Mouse (Mus musculus) hindbrain, embryonic 14.5 days (tissue): ENCODE results near the gene Tspan31. TPM values are rescaled to one million over a fixed set of nuclear protein-coding genes. Genes with fewer than 3 reads are reported as not detected.
"Not testable (repeated sequence)": the region's sequence is repeated elsewhere in the genome, so short reads cannot be mapped to it uniquely, and the experiment has no call there.

Experiments
- ATAC-seq: fragments of 200-750 bp; cut with Nextera tagmentation; 2 replicates; pipeline ENCODE4 v1.8.0; 2017; ENCODE audit warnings: moderate number of reproducible peaks, mild to moderate bottlenecking, moderate TSS enrichment, moderate library complexity; ENCODE audit not compliant: low FRiP score
- DNase-seq: peaks from one replicate; pipeline ENCODE4 v3.0.0-alpha.2; 2015; ENCODE audit warnings: low spot score
- H3K27ac ChIP-seq: fragments of 300-500 bp; sonication (generic); 2 replicates; pipeline ENCODE4 v1.5.1; 2014; ENCODE audit warnings: mild to moderate bottlenecking, moderate library complexity
- H3K27me3 ChIP-seq: fragments of 300-500 bp; sonication (generic); 2 replicates; pipeline ENCODE4 v1.6.1; 2014; ENCODE audit warnings: mild to moderate bottlenecking, low read length, mixed read lengths; ENCODE audit not compliant: control insufficient read depth, insufficient read depth
- H3K36me3 ChIP-seq: fragments of 300-500 bp; sonication (generic); replicated peaks from 2 replicates; pipeline ENCODE4 v1.6.1; 2014; ENCODE audit not compliant: control insufficient read depth, insufficient read depth
- H3K4me1 ChIP-seq: fragments of 300-500 bp; sonication (generic); replicated peaks from 2 replicates; pipeline ENCODE4 v1.6.1; 2014; ENCODE audit warnings: antibody characterized with exemption, low read length, mixed read lengths; ENCODE audit not compliant: control insufficient read depth, insufficient read depth
- H3K4me2 ChIP-seq: fragments of 300-500 bp; sonication (generic); replicated peaks from 2 replicates; pipeline ENCODE4 v1.6.1; 2014; ENCODE audit warnings: mild to moderate bottlenecking, moderate library complexity
- H3K4me3 ChIP-seq: fragments of 300-500 bp; sonication (generic); replicated peaks from 2 replicates; pipeline ENCODE4 v1.5.1; 2014; ENCODE audit warnings: mild to moderate bottlenecking, low read length
- H3K9ac ChIP-seq: fragments of 300-500 bp; sonication (generic); 2 replicates; pipeline ENCODE4 v1.6.1; 2014
- H3K9me3 ChIP-seq: fragments of 300-500 bp; sonication (generic); 2 replicates; pipeline ENCODE4 v1.6.1; 2016; ENCODE audit warnings: low read length; ENCODE audit not compliant: control insufficient read depth
- WGBS: fragments of 180-500 bp; shearing (Covaris S2); extraction: QIAGEN DNeasy Blood & Tissue Kit; methylation state at CpG from one replicate; pipeline ENCODE4 v1.1.7; 2014; 5-methylcytosine and 5-hydroxymethylcytosine counted together
- polyA plus RNA-seq: library from polyadenylated mRNA; unstranded; fragments of >200 nt; fragmentation: Nextera tagmentation; extraction: Ambion mirVana; gene quantifications from 2 replicates; pipeline ENCODE4 v1.2.1, GENCODE M21; 2014

Gene Tspan31
- polyA plus RNA-seq, 1 experiment from 2014 or later = 83.3 TPM

- H3K4me3 ChIP-seq = peak overlapping the region; percentile 57
- peak overlapping the region; percentile 93 for H3K27ac ChIP-seq
- 8% methylated on average over 30 of the region's 30 CpGs for WGBS
- H3K9me3 ChIP-seq = no peaks in the 10 kb centered on the region
- H3K36me3 ChIP-seq = peaks cover 45% of the 10 kb centered on the region
- DNase-seq = peak; percentile 77
- H3K27me3 ChIP-seq = no peaks in the 10 kb centered on the region
- ATAC-seq = peak; percentile 84
- peaks cover 27% of the 10 kb centered on the region for H3K4me1 ChIP-seq
- peak overlapping the region; percentile 73 for H3K4me2 ChIP-seq
- H3K9ac ChIP-seq = peak overlapping the region; percentile 71
These were observed 529 bp downstream of the Tspan31 start for GRCm38 (mm10) chr10:127069281-127070189.

- H3K9ac ChIP-seq = peak overlapping the region; percentile 71; the same call in 1 of the 2 replicates
- peaks cover 28% of the 10 kb centered on the region for H3K4me1 ChIP-seq
- H3K36me3 ChIP-seq = peaks cover 45% of the 10 kb centered on the region
- H3K4me2 ChIP-seq = peak overlapping the region; percentile 73
- no peaks in the 10 kb centered on the region for H3K9me3 ChIP-seq
- ATAC-seq (no peak), DNase-seq (no peak)
- peak overlapping the region; percentile 93; the same call in 1 of the 2 replicates for H3K27ac ChIP-seq
- H3K27me3 ChIP-seq = no peaks in the 10 kb centered on the region
- 83% methylated on average over 9 of the region's 9 CpGs for WGBS
- H3K4me3 ChIP-seq = peak overlapping the region; percentile 57; the same call in 1 of the 2 replicates
These were observed 1.6 kb downstream of the Tspan31 start for GRCm38 (mm10) chr10:127068360-127069038.

DNA sequence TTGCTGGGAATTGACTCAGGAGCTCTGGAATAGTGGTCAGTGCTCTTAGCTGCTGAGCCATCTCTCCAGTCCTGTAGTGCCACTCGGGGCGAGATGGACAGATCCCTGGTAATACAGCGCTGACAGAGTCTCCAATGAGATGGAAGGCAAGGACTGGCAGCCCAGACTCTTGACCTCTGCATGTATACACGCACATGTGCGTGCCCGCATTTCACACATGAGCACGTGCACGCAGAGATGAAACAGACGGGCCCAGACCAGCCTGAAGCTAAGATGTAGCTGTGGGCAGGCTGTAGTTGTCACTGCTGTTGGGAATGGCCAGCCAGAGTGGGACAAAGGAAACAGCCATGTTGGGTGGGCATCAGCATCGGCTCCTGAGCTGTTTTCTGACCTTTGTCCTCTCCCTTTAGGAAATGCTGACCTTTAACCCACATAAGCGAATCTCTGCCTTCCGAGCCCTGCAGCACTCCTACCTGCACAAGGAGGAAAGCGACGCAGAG is 3.5 kb downstream of the Tspan31 start:
- no peak for DNase-seq
- no peak overlapping the region for H3K4me2 ChIP-seq
- H3K9ac ChIP-seq = no peak overlapping the region
- no peak overlapping the region for H3K27ac ChIP-seq
- no peak for ATAC-seq
- peaks cover 45% of the 10 kb centered on the region for H3K36me3 ChIP-seq
- H3K4me3 ChIP-seq = no peak overlapping the region
- peaks cover 36% of the 10 kb centered on the region for H3K4me1 ChIP-seq
- H3K9me3 ChIP-seq = no peaks in the 10 kb centered on the region
- H3K27me3 ChIP-seq = no peaks in the 10 kb centered on the region
- 89% methylated on average over 14 of the region's 14 CpGs for WGBS

GRCm38 (mm10) chr10:127065981-127066380 is 4.1 kb downstream of the Tspan31 start:
- H3K4me3 ChIP-seq = no peak overlapping the region
- peaks cover 45% of the 10 kb centered on the region for H3K36me3 ChIP-seq
- ATAC-seq (no peak), DNase-seq (no peak)
- 93% methylated on average over 9 of the region's 9 CpGs for WGBS
- H3K4me2 ChIP-seq = no peak overlapping the region
- no peak overlapping the region for H3K27ac ChIP-seq
- no peaks in the 10 kb centered on the region for H3K27me3 ChIP-seq
- no peaks in the 10 kb centered on the region for H3K9me3 ChIP-seq
- no peak overlapping the region for H3K9ac ChIP-seq
- peaks cover 37% of the 10 kb centered on the region for H3K4me1 ChIP-seq

DNA sequence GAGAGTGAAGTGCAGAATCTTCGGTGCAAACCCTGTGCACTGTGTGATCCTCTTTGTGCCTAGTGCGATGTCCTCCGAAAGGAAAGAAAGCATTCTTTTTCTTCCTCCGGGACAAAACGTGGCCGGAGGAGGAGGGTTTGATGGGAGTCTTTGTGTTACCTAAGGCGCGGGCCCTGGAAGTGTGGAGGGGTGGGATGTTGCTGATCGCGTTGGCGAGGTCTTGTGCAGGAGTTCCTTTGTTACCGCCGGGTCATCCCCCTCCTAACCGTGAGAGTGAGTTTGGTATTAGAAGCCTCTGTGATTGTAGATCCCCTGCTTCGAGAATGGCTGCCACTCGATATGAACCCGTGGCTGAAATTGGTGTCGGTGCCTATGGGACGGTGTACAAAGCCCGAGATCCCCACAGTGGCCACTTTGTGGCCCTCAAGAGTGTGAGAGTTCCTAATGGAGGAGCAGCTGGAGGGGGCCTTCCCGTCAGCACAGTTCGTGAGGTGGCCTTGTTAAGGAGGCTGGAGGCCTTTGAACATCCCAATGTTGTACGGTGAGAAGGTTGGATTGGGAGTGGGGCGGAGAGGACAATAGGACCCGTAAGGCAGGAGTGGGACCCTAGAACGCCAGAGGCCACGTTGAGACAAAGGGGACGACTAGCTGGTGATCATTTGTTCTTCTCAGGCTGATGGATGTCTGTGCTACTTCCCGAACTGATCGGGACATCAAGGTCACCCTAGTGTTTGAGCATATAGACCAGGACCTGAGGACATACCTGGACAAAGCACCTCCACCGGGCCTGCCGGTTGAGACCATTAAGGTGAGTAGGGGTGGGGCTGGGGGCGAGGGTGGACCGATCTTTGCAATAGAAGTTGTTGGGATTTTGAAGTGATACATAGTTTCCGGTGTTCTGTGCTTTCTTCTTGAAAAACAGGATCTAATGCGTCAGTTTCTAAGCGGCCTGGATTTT is 5.9 kb downstream of the Tspan31 start:
- DNase-seq = no peak
- Histone ChIP-seq H3K9me3 (no peaks in the 10 kb centered on the region), H3K9ac (peak overlapping the region; percentile 93), H3K27ac (peak overlapping the region; percentile 91), H3K27me3 (no peaks in the 10 kb centered on the region), H3K36me3 (peaks cover 45% of the 10 kb centered on the region), H3K4me3 (peak overlapping the region; percentile 75), H3K4me2 (peak overlapping the region; percentile 80), H3K4me1 (peaks cover 34% of the 10 kb centered on the region)
- WGBS = 13% methylated on average over 37 of the region's 37 CpGs
- ATAC-seq = no peak

- Histone ChIP-seq H3K36me3 (peaks cover 38% of the 10 kb centered on the region), H3K9ac (peak within 1 kb of the TSS; percentile 93), H3K27ac (peak within 1 kb of the TSS; percentile 91), H3K4me1 (peaks cover 31% of the 10 kb centered on the region), H3K4me3 (peak within 1 kb of the TSS; percentile 75), H3K27me3 (no peaks in the 10 kb centered on the region), H3K9me3 (no peaks in the 10 kb centered on the region), H3K4me2 (peak within 1 kb of the TSS; percentile 80)
- ATAC-seq (peak; percentile 90), DNase-seq (peak; percentile 97)
- WGBS = under 1% methylated on average over 46 of the region's 46 CpGs
These were observed 6.7 kb downstream of the Tspan31 start, which contains the start of gene Cdk4 for GRCm38 (mm10) chr10:127063239-127063872. Gene Cdk4 (plus strand): TSS chr10:127063534.

GRCm38 (mm10) chr10:127062503-127062902 is 7.6 kb downstream of the Tspan31 start:
- Histone ChIP-seq H3K4me1 (peaks cover 34% of the 10 kb centered on the region), H3K27me3 (no peaks in the 10 kb centered on the region), H3K36me3 (peaks cover 35% of the 10 kb centered on the region), H3K27ac (peak overlapping the region; percentile 84), H3K9me3 (no peaks in the 10 kb centered on the region), H3K9ac (peak overlapping the region; percentile 25; the same call in 1 of the 2 replicates), H3K4me3 (peak overlapping the region; percentile 75; the same call in 1 of the 2 replicates), H3K4me2 (peak overlapping the region; percentile 55)
- DNase-seq = no peak
- 72% methylated on average over 5 of the region's 5 CpGs for WGBS
- ATAC-seq = no peak

- Histone ChIP-seq H3K4me1 (peaks cover 34% of the 10 kb centered on the region), H3K27ac (peak overlapping the region; percentile 84), H3K36me3 (peaks cover 35% of the 10 kb centered on the region)
- ATAC-seq, H3K4me3 ChIP-seq, DNase-seq, H3K4me2 ChIP-seq, H3K27me3 ChIP-seq, H3K9me3 ChIP-seq, H3K9ac ChIP-seq: not testable (repeated sequence)
- WGBS = 91% methylated on average over 4 of the region's 4 CpGs
These were observed 8.0 kb downstream of the Tspan31 start for GRCm38 (mm10) chr10:127062101-127062500.
